Mouse (Mus musculus): ENCODE results near the gene 5730480H06Rik. TPM values are rescaled to one million over a fixed set of nuclear protein-coding genes. Genes with fewer than 3 reads are reported as not detected.
A peak's percentile ranks its signal among the peaks of the same experiment; 100 is the strongest.

5730480H06Rik gene
- 10 to 100 TPM; 15.3 to 20.3 TPM for total RNA-seq (2021)
- long read RNA-seq, transcript 5730480H06Rik-201 (9 exons, 1,616 nt) = major isoform, 6 of 11 reads
- long read RNA-seq, partial matches to known transcripts = 1 of 11 reads
- long read RNA-seq, other reads (novel, unspliced or antisense) = 4 of 11 reads

DNA sequence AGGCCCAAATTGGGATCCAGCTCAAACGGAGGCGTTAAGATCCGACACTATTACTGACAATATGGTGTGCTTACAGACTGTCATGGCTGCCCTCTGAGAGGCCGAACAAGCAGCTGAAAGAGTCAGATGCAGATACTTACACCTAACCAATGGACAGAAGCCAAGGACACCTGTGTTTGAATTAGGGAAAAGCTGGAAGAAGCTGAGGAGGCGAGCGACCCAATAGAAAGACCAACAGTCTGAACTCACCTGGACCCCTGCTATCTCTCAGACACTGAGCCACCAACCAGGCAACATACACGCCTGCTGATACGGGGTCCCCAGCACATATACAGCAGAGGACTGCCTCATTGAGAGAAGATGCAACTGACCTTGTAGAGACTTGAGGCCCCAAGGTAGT is at the start of gene 5730480H06Rik:
Gene 5730480H06Rik (plus strand): TSS at position 301 of the 400 bp plus-strand sequence.
- DNase-seq (ENCODE audit: low spot score in 2 of 2) = no peak

DNA sequence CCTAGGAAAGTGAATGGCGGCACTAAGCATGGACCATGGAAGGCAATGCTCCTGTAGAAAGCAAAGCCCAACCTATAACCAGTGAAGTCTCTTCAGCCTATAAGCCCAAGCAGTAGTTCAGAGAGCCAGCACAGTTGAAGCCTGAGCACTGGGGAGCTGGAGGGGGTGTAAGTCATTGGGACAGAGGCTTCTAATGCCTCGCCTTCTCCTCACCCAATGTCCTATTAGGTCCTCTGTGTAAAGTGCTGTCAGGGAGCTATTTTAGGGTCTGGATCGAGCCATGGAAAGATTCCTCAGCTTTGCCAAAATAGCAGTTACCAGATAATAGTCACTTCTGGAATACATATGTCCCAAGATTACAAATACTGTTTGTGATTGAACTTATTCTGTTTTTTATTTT is 26.6 kb upstream of the 5730480H06Rik start:
- no peak for DNase-seq (ENCODE audit: low spot score in 2 of 2)

DNA sequence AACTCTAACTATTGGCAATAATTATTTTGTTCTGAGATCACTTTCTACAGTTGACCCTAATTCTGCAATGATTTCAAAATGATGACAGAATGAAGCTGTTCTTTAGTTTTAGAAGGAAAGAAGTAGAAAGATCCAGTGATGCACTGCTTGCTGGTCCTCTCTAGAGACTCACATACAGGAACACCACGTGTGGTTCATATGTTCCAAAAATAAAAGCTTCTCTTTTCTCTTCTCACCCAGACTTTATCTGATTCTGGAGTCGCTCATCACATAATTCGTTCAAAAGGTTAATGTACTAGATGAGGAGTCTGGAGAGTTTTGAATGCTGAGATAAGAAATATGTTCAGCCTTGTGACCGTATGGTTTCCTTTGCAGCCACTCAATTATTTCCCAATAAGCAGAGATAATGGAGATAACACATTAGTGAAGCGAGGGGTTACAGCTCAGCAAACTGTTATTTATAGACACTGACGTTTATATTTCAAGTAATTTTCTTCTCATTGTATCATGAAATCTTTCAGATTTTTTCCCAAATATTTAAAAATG is 12.6 kb upstream of the 5730480H06Rik start:
- no peak for DNase-seq (ENCODE audit: low spot score in 2 of 2)

DNA sequence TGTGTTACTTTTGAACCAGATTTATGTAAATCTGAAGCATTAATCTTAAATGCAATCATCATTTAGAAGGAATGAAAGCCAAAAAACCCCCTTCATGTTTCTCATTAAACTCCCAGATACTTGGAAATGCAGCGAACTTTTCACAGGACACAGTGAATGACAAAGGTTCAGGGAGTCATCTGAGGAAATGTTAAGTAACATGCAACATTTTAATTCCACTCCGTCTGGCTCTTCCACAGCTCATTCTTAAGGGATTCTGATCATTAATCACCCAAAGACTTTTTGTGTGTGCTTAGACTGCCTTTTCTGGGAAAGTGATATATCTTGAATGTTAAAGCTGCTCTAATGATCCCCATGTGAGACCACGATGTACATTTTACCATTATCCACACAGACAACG is 7.2 kb upstream of the 5730480H06Rik start:
- DNase-seq (ENCODE audit: low spot score in 2 of 2) = no peak

DNA sequence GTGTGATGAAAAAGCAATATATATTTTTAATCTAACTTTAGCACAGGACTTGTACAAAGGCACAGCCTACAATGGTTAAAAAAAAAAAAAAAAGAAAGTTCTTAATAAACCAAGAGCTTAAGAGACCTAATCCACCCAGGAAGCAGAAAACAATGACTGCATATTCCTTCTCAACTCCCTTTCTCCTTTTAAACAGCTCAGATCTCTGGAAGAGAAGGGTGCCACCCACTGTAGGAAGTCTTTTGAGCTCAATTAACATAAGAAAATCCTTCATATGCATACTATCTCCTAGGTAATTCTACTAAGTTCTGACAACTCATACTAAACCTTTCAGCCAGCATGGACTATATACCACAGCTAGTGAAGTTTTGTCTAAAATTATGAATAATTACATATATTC is 1.5 kb upstream of the 5730480H06Rik start:
- DNase-seq (ENCODE audit: low spot score in 2 of 2) = no peak

DNA sequence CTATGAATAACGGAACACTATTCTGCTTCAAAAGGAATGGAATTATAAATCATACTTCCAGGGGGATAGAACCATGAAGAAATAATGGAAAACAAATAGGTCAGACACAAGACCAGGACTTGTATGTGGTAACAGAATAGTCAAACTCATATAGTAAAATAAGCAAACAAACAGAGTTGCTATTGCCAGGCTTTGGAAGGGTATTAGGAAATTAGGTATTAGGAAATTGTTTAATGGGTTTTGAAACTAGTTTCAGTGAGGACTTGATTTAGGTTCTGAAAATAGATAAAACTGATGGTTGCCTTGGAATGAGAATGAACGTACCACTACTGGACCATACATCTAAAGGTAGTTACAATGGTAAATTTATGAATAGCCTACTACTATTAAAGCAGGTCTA is 2.0 kb downstream of the 5730480H06Rik start:
- DNase-seq (ENCODE audit: low spot score in 2 of 2) = no peak

DNA sequence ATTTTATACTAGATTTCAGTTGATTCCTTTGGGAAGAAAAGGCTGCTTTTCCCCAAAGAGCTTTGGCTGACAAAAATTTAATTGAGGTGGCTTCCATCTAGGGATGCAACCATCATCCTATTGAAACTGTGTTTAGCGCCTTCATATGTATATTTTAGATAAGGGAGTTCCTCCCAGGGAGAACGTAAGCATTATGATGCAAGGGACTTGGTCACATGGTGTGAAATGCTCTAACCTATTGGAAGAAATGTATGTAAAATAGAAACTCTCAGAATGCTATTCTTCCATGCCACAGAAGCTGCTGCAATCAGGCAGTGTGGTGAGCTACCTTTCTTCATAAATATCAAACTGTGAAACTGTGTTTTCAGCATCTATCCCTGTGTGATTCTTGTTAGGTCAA is 3.1 kb downstream of the 5730480H06Rik start:
- DNase-seq (ENCODE audit: low spot score in 2 of 2) = no peak

DNA sequence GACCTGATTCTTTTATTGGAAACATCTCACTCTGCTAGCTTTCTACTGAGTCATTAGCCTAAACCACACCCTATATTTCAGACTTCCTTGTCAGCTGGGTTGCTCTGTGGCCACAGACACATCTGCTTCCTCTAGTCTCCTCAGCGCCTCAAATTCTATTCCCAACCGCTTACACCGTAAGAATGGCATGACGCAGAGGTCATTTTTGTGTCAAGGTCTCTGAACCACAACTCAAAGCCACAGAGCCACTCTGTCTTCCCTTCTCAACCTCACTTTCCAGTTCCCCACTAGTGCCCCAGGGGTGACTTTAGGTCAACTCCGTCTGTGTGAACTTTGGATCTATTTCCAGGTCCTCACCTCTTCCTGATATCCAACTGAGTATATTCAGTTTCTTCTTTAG is 3.7 kb downstream of the 5730480H06Rik start:
- DNase-seq (ENCODE audit: low spot score in 2 of 2) = no peak

DNA sequence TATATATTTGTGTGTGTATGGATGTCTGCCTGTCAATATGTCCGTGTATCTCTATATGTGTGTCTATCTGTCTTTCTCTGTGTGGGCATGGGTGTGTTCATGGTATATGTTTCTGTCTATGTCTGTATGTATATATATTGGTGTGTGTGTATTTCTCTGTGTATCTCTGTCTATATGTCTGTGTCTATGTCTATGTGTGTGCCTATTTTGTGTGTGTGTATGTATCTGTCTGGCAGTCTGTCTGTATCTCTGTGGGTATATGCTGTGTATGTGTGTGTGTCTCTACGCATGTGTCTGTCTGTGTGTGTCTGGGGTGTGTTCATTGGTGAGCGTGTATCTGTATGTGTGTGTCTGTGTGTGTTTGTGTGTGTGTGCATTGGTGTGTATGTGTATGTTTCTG is 5.7 kb downstream of the 5730480H06Rik start:
- DNase-seq (ENCODE audit: low spot score in 2 of 2) = no peak

DNA sequence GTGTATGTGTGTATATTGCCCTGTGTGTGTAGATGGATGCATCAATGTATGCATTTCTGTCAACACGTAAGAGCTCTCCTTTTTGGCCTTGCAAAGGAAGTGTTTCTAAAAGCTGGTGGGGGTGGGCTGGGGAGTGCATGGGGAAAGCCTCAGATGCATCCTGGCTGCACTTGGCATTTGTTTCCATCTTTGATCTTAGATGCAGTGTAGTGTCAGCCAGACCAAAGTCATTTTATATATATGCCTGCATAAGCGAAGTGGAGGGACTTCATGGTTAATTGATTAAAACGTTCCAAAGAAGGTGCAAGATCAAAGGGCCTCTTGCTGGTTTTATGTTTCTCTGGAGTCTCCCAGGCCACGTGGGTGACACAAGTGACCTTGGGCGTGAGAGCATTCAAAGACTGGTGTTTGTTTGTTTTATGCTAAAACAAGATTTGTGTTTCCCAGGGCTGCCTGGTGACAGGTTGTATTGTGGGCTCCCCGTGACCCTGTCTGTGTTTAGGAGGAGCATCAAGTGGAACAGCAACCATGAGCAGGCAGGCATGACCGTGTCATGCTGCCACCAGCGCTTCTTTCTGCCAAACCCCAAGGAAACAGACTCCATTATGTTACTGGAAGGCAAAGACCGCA is 6.2 kb downstream of the 5730480H06Rik start:
- no peak for DNase-seq (ENCODE audit: low spot score in 2 of 2)

DNA sequence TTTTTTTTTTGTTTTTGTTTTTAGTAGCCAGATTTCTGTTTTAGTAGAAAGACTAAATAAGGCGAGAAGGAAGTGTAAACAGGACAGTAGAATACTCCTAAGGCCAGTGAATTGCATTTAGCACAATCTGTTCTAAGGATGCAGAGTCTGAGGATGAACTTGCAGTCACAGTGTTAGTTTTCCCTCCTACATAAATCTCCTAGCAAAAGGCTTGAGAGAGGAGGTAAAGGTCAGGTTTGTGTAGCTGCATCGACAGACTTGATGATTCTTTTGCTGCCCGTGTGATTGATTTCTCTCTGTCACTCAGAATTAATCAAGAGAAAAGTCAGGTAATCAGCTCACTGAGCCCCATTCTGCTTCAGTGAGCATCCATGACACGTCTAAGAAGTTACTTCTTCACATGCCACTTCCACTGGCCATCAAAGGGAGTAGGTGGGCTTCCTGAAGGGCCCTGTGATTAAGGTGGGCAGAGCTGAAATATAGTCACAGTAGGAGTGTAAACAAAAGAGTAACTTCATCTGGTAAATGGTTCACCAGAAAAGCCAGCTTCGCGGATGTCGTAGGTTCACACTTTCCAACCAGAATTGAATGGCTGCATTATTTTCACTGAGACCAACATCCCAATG is 13.2 kb downstream of the 5730480H06Rik start:
- no peak for DNase-seq (ENCODE audit: low spot score in 2 of 2)

DNA sequence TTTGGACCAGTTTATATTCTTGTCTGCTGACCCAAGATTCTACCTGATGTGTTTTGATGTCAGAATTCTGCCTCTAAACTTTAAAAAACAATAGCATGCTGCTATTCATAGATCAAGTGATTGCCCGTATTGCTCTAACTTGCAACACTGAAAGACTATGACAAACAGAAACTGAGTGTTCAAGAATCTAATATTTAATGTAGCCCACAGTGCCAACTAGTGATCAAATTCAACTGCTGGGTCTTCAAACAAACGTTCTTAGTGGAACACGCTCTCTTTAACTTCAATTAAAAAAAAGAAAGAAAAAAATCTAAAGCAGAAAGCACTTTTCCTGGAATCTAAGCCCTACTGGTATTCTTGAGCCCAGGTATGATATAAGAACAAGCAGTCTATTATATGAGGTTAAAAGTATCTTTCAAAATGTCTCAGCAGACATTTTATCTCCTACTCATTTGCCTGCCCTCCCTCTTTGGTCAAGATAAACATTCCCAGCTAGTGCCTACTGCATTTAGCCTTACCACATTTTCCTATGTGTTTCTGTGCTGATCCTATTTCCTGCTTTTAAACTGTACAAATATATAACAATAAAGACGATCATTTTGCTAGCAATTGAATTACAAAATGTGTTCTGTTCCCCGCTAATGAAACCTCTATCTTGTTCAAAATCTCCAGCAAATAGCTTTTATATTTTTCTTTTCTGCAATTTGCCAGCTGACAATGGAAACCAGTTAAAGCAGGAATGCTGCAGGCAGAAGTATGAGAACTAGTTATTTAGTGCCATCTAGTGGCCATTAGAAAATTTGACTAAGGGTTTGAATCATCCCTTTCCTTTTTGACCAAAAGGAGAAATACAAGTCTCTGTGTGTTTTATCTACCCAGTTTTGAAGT is 17.6 kb downstream of the 5730480H06Rik start:
- no peak for DNase-seq (ENCODE audit: low spot score in 2 of 2)

DNA sequence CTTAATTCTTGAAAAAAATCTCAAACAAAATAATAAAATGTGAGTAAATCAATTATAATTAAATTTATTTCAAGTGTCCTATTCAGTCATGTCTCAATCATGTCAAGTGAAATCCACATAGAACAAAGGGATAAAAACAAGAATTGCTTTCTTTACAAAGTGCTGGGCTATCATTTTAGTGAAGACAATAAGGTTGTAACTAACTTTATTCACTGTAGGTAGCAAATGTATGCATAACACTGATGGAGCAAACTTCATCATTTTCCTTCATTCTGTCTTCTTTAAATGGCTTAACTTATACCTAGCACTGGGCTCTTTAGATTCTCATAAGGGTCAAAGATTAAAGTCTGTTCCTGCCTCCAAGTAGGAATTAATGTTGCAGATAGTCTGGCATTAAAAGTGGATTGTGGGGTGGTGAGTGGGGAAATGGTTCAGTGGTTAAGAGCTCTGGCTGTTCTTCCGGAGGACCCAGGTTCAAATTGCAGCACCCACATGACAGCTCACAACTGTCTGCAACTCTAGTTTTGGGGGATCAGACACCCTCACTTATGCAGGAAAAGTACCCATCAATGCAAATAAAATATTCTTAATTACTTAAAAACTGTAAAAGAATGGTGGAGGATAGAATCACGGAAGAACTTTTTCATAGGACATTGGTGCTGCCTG is 18.4 kb downstream of the 5730480H06Rik start:
- DNase-seq (ENCODE audit: low spot score in 2 of 2) = no peak

DNA sequence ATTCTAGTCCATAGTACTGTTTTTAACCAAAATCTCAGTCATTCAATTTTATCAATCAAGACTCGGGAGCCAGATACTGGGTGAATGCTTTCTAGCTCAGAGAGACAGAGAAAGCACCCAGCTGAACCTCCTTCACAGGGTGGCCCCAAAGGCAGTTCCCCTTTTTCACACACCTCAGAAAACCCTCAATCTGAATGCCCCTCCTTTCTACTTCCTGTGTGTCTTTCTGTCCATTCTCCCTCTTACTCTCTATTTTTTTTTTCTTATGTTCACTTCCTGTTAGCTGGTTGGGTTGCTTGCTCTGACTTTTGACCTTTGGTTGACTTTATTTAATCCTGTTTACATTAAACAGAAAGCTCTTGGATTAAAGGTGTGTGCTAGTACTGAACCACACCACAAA is 21.6 kb downstream of the 5730480H06Rik start:
- DNase-seq (ENCODE audit: low spot score in 2 of 2) = no peak

DNA sequence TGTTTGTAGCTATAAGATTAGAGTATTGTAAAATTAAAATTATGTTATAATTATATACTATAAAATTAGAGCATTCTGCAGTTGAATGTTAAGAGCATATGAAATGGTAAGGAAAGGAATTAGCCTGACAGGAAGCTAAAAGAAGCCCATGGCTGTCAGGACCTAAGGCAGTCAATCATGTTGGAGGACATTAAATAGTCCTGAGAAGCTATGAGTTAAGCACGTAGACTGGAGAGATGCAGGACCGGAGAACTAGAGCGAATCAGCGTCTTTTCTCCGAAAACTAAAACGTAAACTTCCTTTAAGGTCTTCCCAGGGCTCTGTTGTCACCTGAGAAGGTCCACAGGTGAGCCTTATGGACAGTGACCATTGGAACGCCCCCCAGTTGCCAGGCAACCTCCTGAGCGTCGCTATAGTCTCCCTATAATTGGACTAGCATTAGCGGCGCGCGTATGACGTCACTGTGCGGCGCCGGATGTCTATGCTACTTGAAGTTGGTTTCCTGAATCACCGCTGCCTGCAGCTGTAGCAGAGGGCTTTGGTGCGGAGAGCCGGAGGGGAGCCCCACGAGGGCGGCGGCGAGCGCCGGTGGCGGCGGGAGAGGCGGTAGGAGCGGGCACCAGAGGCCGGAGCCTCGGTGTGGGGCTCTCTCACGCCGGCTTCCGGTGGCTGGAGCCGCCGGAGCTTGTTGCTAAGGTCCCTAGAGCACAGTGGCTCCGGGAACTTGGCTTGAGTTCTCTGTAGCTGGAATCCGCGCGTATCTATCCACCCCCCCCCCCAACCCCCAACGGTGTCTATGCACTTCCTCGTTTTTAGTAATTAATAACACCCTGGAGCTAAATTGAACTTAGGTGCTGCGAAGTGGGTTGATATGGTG is 44.4 kb downstream of the 5730480H06Rik start:
- DNase-seq (ENCODE audit: low spot score in 2 of 2) = peak; percentile 92 to 93

DNA sequence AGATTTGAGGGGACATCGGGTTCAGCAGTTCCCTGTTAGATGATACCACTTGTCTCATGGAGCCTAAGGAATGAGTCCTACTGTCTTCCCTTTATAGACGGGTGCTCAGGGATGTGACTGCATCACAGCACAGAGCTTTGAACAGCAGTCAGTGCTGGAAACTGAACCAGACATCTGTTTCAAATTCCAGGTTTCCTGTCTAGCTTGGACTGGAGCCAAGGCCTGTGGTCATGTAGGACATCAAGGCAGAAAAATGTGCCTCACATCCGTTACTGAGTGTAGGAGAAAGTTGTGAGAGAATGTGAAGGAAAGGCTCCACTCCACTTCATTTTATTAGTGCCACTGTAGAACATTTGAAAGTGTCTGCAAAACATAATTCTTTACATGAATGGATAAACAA is 74.7 kb downstream of the 5730480H06Rik start:
- DNase-seq (ENCODE audit: low spot score in 2 of 2) = no peak

DNA sequence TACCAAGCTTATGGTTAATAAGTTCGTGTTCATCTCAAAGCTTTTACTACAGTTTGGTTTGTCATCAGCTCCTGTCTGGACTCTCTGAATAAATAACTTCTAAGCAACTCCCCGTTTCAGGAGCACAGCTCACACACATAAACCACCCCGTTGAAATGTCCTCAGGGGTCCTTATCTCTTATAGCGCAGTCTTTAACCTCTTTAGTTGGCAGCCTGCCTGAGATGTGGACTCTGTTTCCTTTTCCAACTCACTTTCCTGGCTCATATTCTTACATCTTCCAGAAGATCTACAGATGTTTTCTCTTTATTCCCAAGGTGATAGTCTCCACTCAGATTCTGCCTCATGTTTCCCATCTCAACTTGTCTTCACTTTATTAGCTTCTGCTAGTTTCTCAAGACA is 80.5 kb downstream of the 5730480H06Rik start:
- no peak for DNase-seq (ENCODE audit: low spot score in 2 of 2)

DNA sequence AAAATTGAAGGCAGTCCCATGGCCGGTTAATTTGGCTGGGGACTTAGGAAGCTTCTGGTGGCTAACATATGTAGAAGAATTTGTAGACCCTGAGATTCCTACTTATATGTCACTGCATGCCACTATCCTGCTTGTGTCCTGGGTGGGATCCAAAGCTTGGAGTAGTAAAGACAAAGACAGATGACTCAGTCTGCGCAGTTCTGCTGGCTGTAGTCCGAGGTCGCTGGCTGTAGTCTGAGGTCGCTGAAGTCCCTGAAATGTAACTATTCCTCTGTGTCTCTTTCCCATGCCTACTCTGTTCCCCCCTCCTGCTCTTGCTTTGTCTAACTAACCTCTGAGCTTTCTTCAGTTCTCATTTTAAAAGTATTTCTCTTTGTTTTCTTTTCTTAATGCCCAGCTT is 82.6 kb downstream of the 5730480H06Rik start:
- no peak for DNase-seq (ENCODE audit: low spot score in 2 of 2)

DNA sequence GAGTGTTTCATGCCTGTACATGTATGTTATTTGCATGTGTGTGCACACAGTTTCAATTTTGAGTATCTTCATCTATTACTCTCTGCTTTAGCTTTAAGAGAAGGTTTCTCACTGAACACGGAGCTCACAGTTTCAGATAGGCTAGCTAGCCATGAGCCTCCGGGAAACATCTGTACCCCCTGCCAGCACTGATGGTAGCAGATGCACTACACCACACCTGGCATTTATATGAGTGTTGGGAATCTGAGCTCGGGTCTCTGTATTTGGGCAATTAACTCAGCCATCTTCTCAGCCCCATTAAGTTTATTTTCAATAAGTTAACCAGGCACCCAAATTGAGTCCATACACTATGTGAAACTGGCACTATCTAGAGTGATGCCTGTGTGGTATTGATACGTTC is 83.7 kb downstream of the 5730480H06Rik start:
- no peak for DNase-seq (ENCODE audit: low spot score in 2 of 2)

DNA sequence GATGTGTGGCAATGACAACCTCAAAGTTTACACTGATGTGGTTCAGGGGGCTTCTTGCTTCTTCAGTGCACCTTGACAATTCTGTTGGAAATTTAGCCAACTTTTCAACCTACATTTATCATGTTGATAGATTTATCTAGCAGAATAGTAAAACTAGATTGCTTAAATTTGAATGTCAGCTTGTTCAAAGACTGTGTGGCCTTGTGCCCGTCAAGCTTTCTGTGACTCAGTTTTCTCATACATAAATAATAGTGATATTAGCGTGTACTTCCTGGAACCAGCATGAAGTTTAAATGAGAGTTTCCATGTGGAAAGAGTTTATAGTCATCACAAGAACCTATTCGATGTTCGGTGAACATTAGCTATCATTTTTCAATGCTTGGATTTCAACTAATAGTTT is 84.5 kb downstream of the 5730480H06Rik start:
- DNase-seq (ENCODE audit: low spot score in 2 of 2) = no peak
